Mouse (Mus musculus): Measurements from ENCODE around the gene Map3k13.
"Not testable (repeated sequence)": the region's sequence is repeated elsewhere in the genome, so short reads cannot be mapped to it uniquely, and the experiment has no call there.

DNA sequence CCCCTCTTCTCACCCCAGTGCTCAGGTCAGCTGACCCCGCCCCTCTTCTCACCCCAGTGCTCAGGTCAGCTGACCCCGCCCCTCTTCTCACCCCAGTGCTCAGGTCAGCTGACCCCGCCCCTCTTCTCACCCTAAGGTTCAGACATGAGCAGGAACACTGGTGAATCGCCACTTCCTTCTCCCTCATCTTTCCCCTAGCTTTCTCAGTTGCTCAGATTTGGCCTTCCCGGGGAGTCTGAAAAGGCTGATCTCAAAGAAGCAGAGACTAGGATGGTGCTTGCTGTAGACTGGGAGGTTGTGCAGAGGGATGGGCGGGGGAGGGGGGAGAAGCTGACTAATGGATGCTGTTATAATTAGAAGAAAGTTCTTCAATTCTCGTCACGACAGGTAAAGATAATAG lies 114.8 kb downstream of the Map3k13 start:
- not testable (repeated sequence) for TF ChIP-seq CTCF (IDR thresholded peaks at IDR 0.05; ENCODE audit: low read depth); EP300 (optimal IDR thresholded peaks at IDR 0.05)
